Mouse (Mus musculus) kidney, adult 2 months (tissue): ENCODE data around the gene Tsacc.

Experiments used
- CTCF ChIP-seq: fragments of 200-500 bp; conservative IDR thresholded peaks from 2 replicates; pipeline ENCODE4 v1.5.1; 2011; ENCODE audit warnings: low read depth, mild to moderate bottlenecking, control low read depth, low read length, moderate library complexity, mixed read lengths; ENCODE audit not compliant: insufficient read depth, insufficient read length
- POLR2A ChIP-seq: fragments of 200-500 bp; IDR thresholded peaks from one replicate; pipeline ENCODE4 v1.6.1; 2011; ENCODE audit warnings: low read depth, low read length, control low read depth

GRCm38 (mm10) chr3:88241045-88241786, 55.6 kb downstream of the Tsacc start:
- TF ChIP-seq POLR2A (no peak), CTCF (no peak)
